Mouse (Mus musculus) brown adipose tissue, adult 24 weeks (tissue): ENCODE data around the gene Anapc4. TPM values are rescaled to one million over a fixed set of nuclear protein-coding genes. Genes with fewer than 3 reads are reported as not detected.
A peak's percentile ranks its signal among the peaks of the same experiment; 100 is the strongest.

Source experiments
- H3K27ac ChIP-seq: fragments of 200-500 bp; replicated peaks from 2 replicates; pipeline ENCODE4 v1.5.1; 2012; ENCODE audit warnings: low read depth, mild to moderate bottlenecking, low read length
- H3K4me1 ChIP-seq: fragments of 200-500 bp; 2 replicates; pipeline ENCODE4 v1.6.1; 2012; ENCODE audit warnings: low read length, mixed read lengths; ENCODE audit not compliant: control insufficient read depth, insufficient read depth, insufficient read length
- H3K4me3 ChIP-seq: fragments of 200-500 bp; 2 replicates; pipeline ENCODE4 v1.5.1; 2012; ENCODE audit warnings: low read depth, mild to moderate bottlenecking, low read length, moderate library complexity; ENCODE audit not compliant: insufficient read depth
- polyA plus RNA-seq: library from polyadenylated mRNA; stranded (reverse); fragments of >200 nt; gene quantifications from 2 replicates; pipeline ENCODE4 v1.2.4, GENCODE M21; 2012; ENCODE audit not compliant: missing spikeins, insufficient read depth, insufficient read length

Gene Anapc4
- polyA plus RNA-seq, result 35.5 and 37.1 TPM in 2 replicates

- H3K4me3 ChIP-seq, result peak within 1 kb of the TSS; percentile 78
- peaks cover 5% of the 10 kb centered on the region for H3K4me1 ChIP-seq
- peak within 1 kb of the TSS; percentile 37 for H3K27ac ChIP-seq
Observed at GRCm38 (mm10) chr5:52833761-52834274, at the start of gene Anapc4. Gene Anapc4 (plus strand): TSS chr5:52834012.

GRCm38 (mm10) chr5:52786556-52787322 lies 47.1 kb upstream of the Anapc4 start:
- no peak overlapping the region for H3K27ac ChIP-seq
- H3K4me3 ChIP-seq, result no peak overlapping the region
- peaks cover 2% of the 10 kb centered on the region; the same call in 1 of the 2 replicates for H3K4me1 ChIP-seq

DNA sequence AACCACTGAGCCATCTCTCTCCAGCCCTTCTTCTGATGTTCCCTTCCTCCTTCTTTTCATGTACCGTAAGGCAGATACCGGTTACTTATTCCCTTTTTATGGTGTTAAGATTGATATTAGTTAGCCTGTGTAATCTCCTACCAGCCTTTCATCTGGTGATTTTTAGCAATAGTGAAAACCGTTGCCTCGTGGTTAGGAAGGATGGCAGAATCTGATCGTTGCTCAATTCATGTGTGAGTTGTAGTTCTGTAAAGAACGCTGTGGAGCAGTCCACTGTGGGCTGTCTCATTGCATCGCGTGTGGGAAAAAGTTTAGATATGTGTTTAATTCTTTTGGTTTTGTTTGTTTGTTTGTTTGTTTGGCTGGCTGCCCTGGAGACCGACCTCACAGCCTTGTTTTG lies 40.6 kb upstream of the Anapc4 start:
- Histone ChIP-seq H3K4me3 (no peak overlapping the region), H3K4me1 (no peaks in the 10 kb centered on the region), H3K27ac (no peak overlapping the region)

GRCm38 (mm10) chr5:52794109-52794508 lies 39.7 kb upstream of the Anapc4 start:
- Histone ChIP-seq H3K27ac (no peak overlapping the region), H3K4me3 (no peak overlapping the region), H3K4me1 (no peaks in the 10 kb centered on the region)

DNA sequence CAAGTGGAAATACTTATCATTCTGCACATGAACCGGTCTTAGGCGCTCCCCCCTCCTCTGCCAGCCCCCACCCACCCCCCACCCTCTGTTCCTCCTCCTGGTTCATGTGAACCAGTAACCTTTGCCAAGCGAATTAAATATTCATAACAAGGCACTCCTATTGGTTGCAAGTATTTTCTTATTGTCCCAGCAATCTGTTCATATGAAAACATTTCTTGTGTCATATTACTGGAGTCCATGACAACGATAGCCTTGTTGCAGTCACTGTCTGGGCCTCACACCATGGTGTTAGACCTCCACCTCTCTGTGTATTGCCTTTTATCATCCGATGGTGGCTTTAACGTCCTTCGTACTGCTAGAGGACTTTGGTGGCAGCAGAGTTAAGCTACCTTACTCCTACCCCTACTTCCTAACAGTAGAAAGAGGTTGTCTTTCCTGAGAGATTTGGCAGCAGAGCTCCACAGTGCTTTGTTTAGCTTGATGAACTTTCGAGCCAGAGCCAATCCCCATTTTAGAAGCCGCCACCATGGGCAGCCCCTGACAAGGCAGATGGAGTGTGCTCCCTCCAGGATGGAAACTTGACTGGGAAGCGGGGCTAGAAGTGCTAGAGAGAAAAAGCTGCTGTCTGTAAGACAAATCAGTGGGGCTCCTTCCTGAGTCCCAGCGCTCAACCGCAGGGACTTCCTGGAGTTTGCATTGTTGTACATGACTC lies 34.4 kb upstream of the Anapc4 start:
- Histone ChIP-seq H3K4me1 (no peaks in the 10 kb centered on the region), H3K27ac (no peak overlapping the region)

GRCm38 (mm10) chr5:52805801-52806200 lies 28.0 kb upstream of the Anapc4 start:
- Histone ChIP-seq H3K27ac (no peak overlapping the region), H3K4me1 (no peaks in the 10 kb centered on the region), H3K4me3 (no peak overlapping the region)

More for the DNA sequence above, 34.4 kb upstream of the Anapc4 start:
- H3K4me3 ChIP-seq, result no peak overlapping the region

DNA sequence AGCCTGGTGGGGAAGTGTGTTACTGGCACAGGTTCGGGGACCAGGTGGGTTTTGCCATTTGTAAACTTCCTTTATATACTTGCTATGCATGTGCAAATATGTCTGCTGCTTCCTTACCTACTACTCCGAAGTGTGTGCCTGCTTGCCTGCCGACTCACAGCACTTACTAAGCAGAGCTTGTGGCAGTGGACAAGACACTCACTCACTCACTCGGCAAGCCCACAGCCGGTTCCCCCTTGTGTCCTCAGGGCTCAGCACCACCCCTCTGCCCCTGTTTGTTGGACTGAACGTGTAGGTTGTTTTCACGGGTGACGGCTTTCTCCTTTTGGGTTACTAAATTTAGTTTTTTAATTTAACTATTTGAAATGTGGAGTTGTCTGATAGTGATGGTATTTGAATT lies 27.5 kb upstream of the Anapc4 start:
- Histone ChIP-seq H3K4me1 (no peaks in the 10 kb centered on the region), H3K27ac (no peak overlapping the region), H3K4me3 (no peak overlapping the region)

- Histone ChIP-seq H3K4me1 (no peaks in the 10 kb centered on the region), H3K4me3 (no peak overlapping the region), H3K27ac (no peak overlapping the region)
Observed at GRCm38 (mm10) chr5:52807030-52807429, 26.8 kb upstream of the Anapc4 start.

DNA sequence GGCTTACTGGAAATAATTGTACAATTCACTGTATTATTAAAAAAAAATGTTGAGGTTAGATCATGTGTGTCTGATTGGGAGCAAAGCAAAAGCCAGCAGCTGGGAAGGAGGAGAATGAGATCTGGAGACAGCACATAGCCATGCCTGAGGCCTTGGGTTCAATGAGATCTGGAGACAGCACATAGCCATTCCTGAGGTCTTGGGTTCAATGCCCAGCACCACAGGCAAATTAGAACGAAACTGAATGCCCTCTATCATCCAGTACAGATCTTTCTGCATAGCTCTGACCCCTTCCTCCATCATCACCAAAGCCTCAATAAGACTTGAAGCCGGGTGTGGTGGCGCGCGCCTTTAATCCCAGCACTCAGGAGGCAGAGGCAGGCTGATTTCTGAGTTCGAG lies 23.4 kb upstream of the Anapc4 start:
- Histone ChIP-seq H3K4me1 (no peaks in the 10 kb centered on the region), H3K27ac (no peak overlapping the region)

GRCm38 (mm10) chr5:52811056-52811455 lies 22.8 kb upstream of the Anapc4 start:
- Histone ChIP-seq H3K4me3 (no peak overlapping the region), H3K27ac (no peak overlapping the region), H3K4me1 (no peaks in the 10 kb centered on the region)

More for the DNA sequence above, 23.4 kb upstream of the Anapc4 start:
- no peak overlapping the region for H3K4me3 ChIP-seq

- H3K4me3 ChIP-seq, result no peak overlapping the region
- H3K4me1 ChIP-seq, result no peaks in the 10 kb centered on the region
- H3K27ac ChIP-seq, result no peak overlapping the region
Observed at GRCm38 (mm10) chr5:52812456-52812855, 21.4 kb upstream of the Anapc4 start.

- Histone ChIP-seq H3K27ac (no peak overlapping the region), H3K4me1 (no peaks in the 10 kb centered on the region)
Observed at GRCm38 (mm10) chr5:52813312-52813711, 20.5 kb upstream of the Anapc4 start.

DNA sequence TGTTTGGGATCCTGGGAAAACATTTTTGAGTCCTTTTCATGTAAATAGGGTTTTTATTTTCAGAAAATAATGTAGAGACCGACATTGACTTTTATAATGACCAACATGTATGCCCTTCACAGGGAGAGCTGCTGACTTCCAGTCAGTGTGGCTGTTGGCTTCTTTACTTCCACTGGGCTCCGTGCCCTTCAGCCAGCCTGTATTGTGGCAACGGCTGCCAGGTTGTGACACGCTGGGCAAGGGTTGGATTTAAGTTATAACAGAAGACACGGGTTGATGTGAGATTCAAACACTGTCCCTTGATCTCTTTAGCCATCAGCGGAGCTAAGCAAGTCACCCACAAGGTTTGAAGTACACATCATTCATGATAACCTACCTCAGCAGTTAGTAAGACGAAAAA lies 15.1 kb upstream of the Anapc4 start:
- Histone ChIP-seq H3K4me1 (no peaks in the 10 kb centered on the region), H3K4me3 (no peak overlapping the region), H3K27ac (no peak overlapping the region)

More at GRCm38 (mm10) chr5:52813312-52813711, 20.5 kb upstream of the Anapc4 start:
- H3K4me3 ChIP-seq, result no peak overlapping the region

GRCm38 (mm10) chr5:52821691-52822090 lies 12.1 kb upstream of the Anapc4 start:
- Histone ChIP-seq H3K4me1 (no peaks in the 10 kb centered on the region), H3K27ac (no peak overlapping the region)

GRCm38 (mm10) chr5:52827923-52828322 lies 5.9 kb upstream of the Anapc4 start:
- Histone ChIP-seq H3K4me1 (no peaks in the 10 kb centered on the region), H3K4me3 (no peak overlapping the region), H3K27ac (no peak overlapping the region)

More at GRCm38 (mm10) chr5:52821691-52822090, 12.1 kb upstream of the Anapc4 start:
- no peak overlapping the region for H3K4me3 ChIP-seq
